7 mouse cellular contexts compared by ENCODE assay signal in the genomic region with DNA sequence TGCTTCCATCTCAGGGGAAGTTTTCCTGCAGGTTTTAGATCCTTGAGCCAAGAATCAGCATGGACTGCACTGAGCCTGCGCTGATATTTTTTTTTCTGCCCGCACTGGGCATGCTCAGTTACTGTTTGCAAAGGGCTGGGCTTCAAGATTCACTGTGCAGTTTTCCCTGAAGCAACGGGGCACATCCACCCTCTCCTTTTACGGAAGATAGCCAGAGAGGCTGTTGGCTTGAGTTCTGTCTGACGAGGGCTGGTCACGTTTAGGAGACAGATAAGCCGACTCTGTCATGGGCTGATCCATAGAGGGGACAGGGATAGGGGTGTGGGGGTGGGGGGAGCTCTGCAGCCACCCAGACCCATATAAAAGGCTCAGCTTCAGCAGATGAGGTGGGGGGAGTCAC. TPM values are rescaled to one million over a fixed set of nuclear protein-coding genes. Genes with fewer than 3 reads are reported as not detected.
A peak's percentile ranks its signal among the peaks of the same experiment; 100 is the strongest.
DNase-seq lines count a peak whose midpoint lies in the region; ATAC-seq and TF ChIP-seq lines count a peak whose summit lies in the region.

No protein-coding gene starts in this region.

- no peaks in the 10 kb centered on the region for H3K9me3 ChIP-seq in heart, embryonic 12.5 days (replicated peaks)

- H3K4me1 ChIP-seq in cerebellum, adult 2 months (ENCODE audit: control insufficient read depth, insufficient read depth, low read length): peaks cover 56% of the 10 kb centered on the region
- H3K4me1 ChIP-seq in heart, embryonic 12.5 days (replicated peaks): peaks cover 94% of the 10 kb centered on the region

- ATAC-seq in heart, embryonic 12.5 days (ENCODE audit: insufficient number of reproducible peaks, low FRiP score): peak; percentile 85

- H3K4me3 ChIP-seq in cerebellum, adult 2 months (replicated peaks; ENCODE audit: insufficient read depth, low read depth, low read length): peak overlapping the region; percentile 78
- H3K4me3 ChIP-seq in heart, embryonic 12.5 days: peak overlapping the region; percentile 32

- TF ChIP-seq CTCF in cerebellum, adult 2 months (IDR thresholded peaks at IDR 0.05; ENCODE audit: borderline replicate concordance, insufficient read depth, low read depth, low read length): no peak

- WGBS in cerebellum, adult 2 months: 4% methylated on average over 7 of the region's 7 CpGs
- WGBS in heart, embryonic 12.5 days: 13% methylated on average over 7 of the region's 7 CpGs

- peak overlapping the region; percentile 77 for H3K27ac ChIP-seq in cerebellum, adult 2 months (ENCODE audit: insufficient read depth, low read length)
- H3K27ac ChIP-seq in heart, embryonic 12.5 days (ENCODE audit: poor library complexity, severe bottlenecking): peak overlapping the region; percentile 97

- DNase-seq in ovary, adult 18-20 months (ENCODE audit: low spot score): peak; percentile 57
- DNase-seq in ovary, postnatal 10 days (ENCODE audit: low spot score): no peak
- DNase-seq in cerebellum, adult 2 months: peak; percentile 77 to 85
- peak; percentile 51 to 69 for DNase-seq in kidney, postnatal 4 days
- peak; percentile 57 for DNase-seq in lung, postnatal 14 days
- peak; percentile 73 for DNase-seq in telencephalon, adult 2 months (ENCODE audit: low read depth, low spot score)

- H3K27me3 ChIP-seq in cerebellum, adult 2 months (ENCODE audit: control insufficient read depth, insufficient read depth, low read length): no peaks in the 10 kb centered on the region
- no peaks in the 10 kb centered on the region for H3K27me3 ChIP-seq in heart, embryonic 12.5 days (replicated peaks)

- peak; percentile 50; the same call in 1 of the 2 replicates for TF ChIP-seq POLR2A in cerebellum, adult 2 months (IDR thresholded peaks at IDR 0.05; ENCODE audit: borderline replicate concordance, insufficient read depth, low read length)

- H3K4me2 ChIP-seq in heart, embryonic 12.5 days: peak overlapping the region; percentile 64

- H3K36me3 ChIP-seq in heart, embryonic 12.5 days: no peaks in the 10 kb centered on the region

- peak overlapping the region; percentile 62; the same call in 1 of the 2 replicates for H3K9ac ChIP-seq in heart, embryonic 12.5 days

RNA-seq across cellular contexts. Expression of a gene that starts 47.2 kb away (rescaled TPM):
- 206 and 213 TPM in 2 replicates for polyA plus RNA-seq in cerebellum, adult 2 months (2012; rRNA removed)
- 215 and 227 TPM in 2 replicates for polyA plus RNA-seq in heart, embryonic 12.5 days (2016; fragmentation: Nextera tagmentation; extraction: Ambion mirVana)
